Mouse (Mus musculus): ENCODE data around the gene Cdk5rap3.

DNA sequence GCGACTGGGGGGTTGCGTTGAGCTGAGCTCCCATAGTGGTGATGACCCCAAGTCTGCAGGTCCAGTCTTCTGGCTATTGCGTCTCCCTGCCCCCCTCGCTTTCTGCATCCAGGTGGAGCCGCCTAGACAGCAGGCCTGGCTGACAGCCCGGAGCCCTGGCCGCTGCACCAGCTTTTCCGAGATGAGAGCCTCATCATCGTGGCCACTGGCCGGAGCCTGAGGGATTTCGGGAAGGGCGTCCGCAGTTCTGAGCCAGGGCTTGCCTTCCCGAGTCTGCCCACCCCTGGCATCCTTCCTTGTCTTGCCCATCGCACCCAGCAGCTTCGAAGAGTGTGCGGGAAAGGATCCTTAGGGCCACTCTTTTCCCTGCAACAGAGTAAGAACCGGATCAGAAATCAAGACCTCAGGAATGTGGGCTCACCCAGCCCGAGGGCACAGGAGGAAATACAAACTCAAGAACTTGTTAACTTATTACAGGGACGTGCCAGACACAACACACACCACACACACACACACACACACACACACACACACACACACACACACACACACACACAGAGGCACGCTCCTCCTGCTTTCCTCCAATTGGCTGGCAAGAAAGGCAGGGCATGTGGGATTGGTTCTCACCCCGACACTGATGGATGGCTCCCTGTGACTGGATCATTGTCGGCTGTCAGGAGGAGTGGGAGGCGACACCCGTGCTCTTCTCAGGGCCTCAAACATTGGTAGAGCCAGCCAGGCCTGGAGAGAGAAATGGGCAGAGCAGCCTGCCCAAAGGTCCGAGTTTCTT, 52.9 kb downstream of the Cdk5rap3 start:
- TF ChIP-seq GATA1 (IDR thresholded peaks at IDR 0.05; ENCODE audit: low read depth, low read length): no peak
- no peak for TF ChIP-seq CHD1 (IDR thresholded peaks at IDR 0.05; ENCODE audit: low read depth, low read length)
- TF ChIP-seq SIN3A (IDR thresholded peaks at IDR 0.05; ENCODE audit: low read length): no peak
- no peak for TF ChIP-seq CTCF (IDR thresholded peaks at IDR 0.05 in 2 of 3, conservative IDR thresholded peaks at IDR 0.05 in 1 of 3; ENCODE audit: control insufficient read depth in 1 of 3, insufficient read depth in 1 of 3, low read depth in 2 of 3, low read length in 3 of 3, poor library complexity in 1 of 3, severe bottlenecking in 1 of 3)
- no peak for TF ChIP-seq ZNF384 (IDR thresholded peaks at IDR 0.05; ENCODE audit: low read depth, low read length)
- no peak for TF ChIP-seq EP300 (IDR thresholded peaks at IDR 0.05; ENCODE audit: low read depth in 1 of 2, low read length in 2 of 2)
- TF ChIP-seq SMC3 (IDR thresholded peaks at IDR 0.05; ENCODE audit: low read depth, low read length): no peak
- no peak for TF ChIP-seq E2F4 (IDR thresholded peaks at IDR 0.05; ENCODE audit: borderline replicate concordance, low read depth, low read length)
- TF ChIP-seq MAZ (IDR thresholded peaks at IDR 0.05; ENCODE audit: low read depth, low read length): no peak
- no peak for TF ChIP-seq MAX (IDR thresholded peaks at IDR 0.05; ENCODE audit: low read length)
- no peak; a peak in 1 of 4 replicates for TF ChIP-seq POLR2A (IDR thresholded peaks at IDR 0.05; ENCODE audit: control insufficient read depth in 1 of 2, insufficient read depth in 1 of 2, low read depth in 1 of 2, low read length in 2 of 2, poor library complexity in 1 of 2)
- no peak for TF ChIP-seq MEF2A (IDR thresholded peaks at IDR 0.05; ENCODE audit: extremely low read depth, insufficient replicate concordance, low read depth, low read length, poor library complexity, severe bottlenecking)
- TF ChIP-seq POLR2AphosphoS5 (IDR thresholded peaks at IDR 0.05; ENCODE audit: borderline replicate concordance, low read depth, low read length): no peak
- TF ChIP-seq TBP (IDR thresholded peaks at IDR 0.05; ENCODE audit: low read depth, low read length): no peak
